Mouse (Mus musculus) 3T3-L1 (cell line): ENCODE measurements around the gene Cyb5b.

Source experiments
- DNase-seq: peaks from one replicate; pipeline ENCODE4 v3.0.0-alpha.2; 2015; ENCODE audit warnings: low read depth, low spot score

The Cyb5b gene

GRCm38 (mm10) chr8:107130028-107130427 is 20.4 kb upstream of the Cyb5b start:
- DNase-seq = no peak

- no peak for DNase-seq
Observed at GRCm38 (mm10) chr8:107132581-107133491, 17.6 kb upstream of the Cyb5b start.

- DNase-seq = peak; percentile 50
Observed at GRCm38 (mm10) chr8:107133881-107134280, 16.6 kb upstream of the Cyb5b start.

GRCm38 (mm10) chr8:107136003-107136612 is 14.3 kb upstream of the Cyb5b start:
- no peak for DNase-seq

GRCm38 (mm10) chr8:107137591-107137990 is 12.8 kb upstream of the Cyb5b start:
- no peak for DNase-seq

GRCm38 (mm10) chr8:107138338-107138737 is 12.1 kb upstream of the Cyb5b start:
- no peak for DNase-seq

- peak; percentile 88 for DNase-seq
Observed at GRCm38 (mm10) chr8:107139704-107140470, 10.6 kb upstream of the Cyb5b start.

- DNase-seq = no peak
Observed at GRCm38 (mm10) chr8:107142539-107142938, 7.9 kb upstream of the Cyb5b start.

GRCm38 (mm10) chr8:107143501-107143900 is 6.9 kb upstream of the Cyb5b start:
- no peak for DNase-seq

GRCm38 (mm10) chr8:107146186-107146585 is 4.3 kb upstream of the Cyb5b start:
- peak; percentile 37 for DNase-seq

- DNase-seq = no peak
Observed at GRCm38 (mm10) chr8:107148802-107149201, 1.6 kb upstream of the Cyb5b start.

- no peak for DNase-seq
Observed at GRCm38 (mm10) chr8:107150057-107150403, 410 bp upstream of the Cyb5b start.

- peak; percentile 28 for DNase-seq
Observed at GRCm38 (mm10) chr8:107151212-107151920, 926 bp downstream of the Cyb5b start.

- DNase-seq = no peak
Observed at GRCm38 (mm10) chr8:107153326-107154210, 3.1 kb downstream of the Cyb5b start.

GRCm38 (mm10) chr8:107156816-107157215 is 6.4 kb downstream of the Cyb5b start:
- DNase-seq = no peak

- peak; percentile 50 for DNase-seq
Observed at GRCm38 (mm10) chr8:107157836-107158235, 7.4 kb downstream of the Cyb5b start.

GRCm38 (mm10) chr8:107158890-107159289 is 8.4 kb downstream of the Cyb5b start:
- no peak for DNase-seq

GRCm38 (mm10) chr8:107164251-107164773 is 13.9 kb downstream of the Cyb5b start:
- DNase-seq = no peak

GRCm38 (mm10) chr8:107165745-107166144 is 15.3 kb downstream of the Cyb5b start:
- DNase-seq = no peak

- no peak for DNase-seq
Observed at GRCm38 (mm10) chr8:107167848-107168247, 17.4 kb downstream of the Cyb5b start.
